Mouse (Mus musculus) effector memory CD4-positive, alpha-beta T cell, adult 7 months (primary cell): Measurements from ENCODE around the gene Prpf4b. TPM values are rescaled to one million over a fixed set of nuclear protein-coding genes. Genes with fewer than 3 reads are reported as not detected.

Experiments used
- polyA plus RNA-seq: library from polyadenylated mRNA; unstranded; fragments of 100-300 nt; shearing (Covaris generic); gene quantifications from one replicate; pipeline ENCODE4 v1.2.1, GENCODE M21; 2017

The Prpf4b gene
- 90.0 TPM for polyA plus RNA-seq

GRCm38 (mm10) chr13:34875166-34875710, at the start of gene Prpf4b:
Gene Prpf4b (plus strand): TSS chr13:34875302.

DNA sequence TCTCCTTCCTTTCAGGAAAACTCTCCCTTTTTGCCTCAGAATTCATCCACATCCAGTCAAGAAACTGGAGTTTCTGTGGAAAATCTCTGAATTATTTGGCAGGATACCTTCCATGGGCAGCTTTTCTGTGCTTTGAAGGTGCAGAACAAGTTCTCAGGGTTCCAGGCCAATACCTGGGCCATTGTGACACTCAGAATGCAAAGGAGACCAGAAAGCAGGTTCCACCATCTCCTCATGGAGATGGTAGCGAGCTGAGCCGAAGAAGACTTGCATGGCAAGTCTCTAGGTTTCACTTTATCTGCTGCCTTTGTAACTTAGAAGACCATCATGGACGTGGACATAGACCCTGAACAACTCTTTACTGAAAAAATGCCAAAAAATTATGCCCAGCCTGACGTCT, 49.1 kb downstream of the Prpf4b start, which contains the start of the genes Fam217a and 4933417A18Rik:
Fam217a (minus strand) TSS at position 101 of the 400 bp plus-strand sequence.
4933417A18Rik (plus strand) TSS at position 200 of the 400 bp plus-strand sequence.

Other genes with a start within 250 kb of the Prpf4b start
- gene Pxdc1, start 221.8 kb upstream of the Prpf4b start, polyA plus RNA-seq: 0.38 TPM
- gene Fam50b, start 140.5 kb upstream of the Prpf4b start, polyA plus RNA-seq: not detected
- not detected for gene Fam217a, start 49.0 kb downstream of the Prpf4b start, polyA plus RNA-seq
- not detected for gene 4933417A18Rik, start 49.1 kb downstream of the Prpf4b start, polyA plus RNA-seq
- not detected for gene Eci3, start 88.5 kb downstream of the Prpf4b start, polyA plus RNA-seq
- 22.3 TPM for gene Eci2, start 151.8 kb downstream of the Prpf4b start, polyA plus RNA-seq